Mouse (Mus musculus) embryo, embryonic 10.5 days (tissue): ENCODE measurements around the gene Prdx5.
A peak's percentile ranks its signal among the peaks of the same experiment; 100 is the strongest.

Experiments
- DNase-seq: peaks from one replicate; pipeline ENCODE4 v3.0.0-alpha.2; 2015; ENCODE audit warnings: low spot score

The Prdx5 gene

GRCm38 (mm10) chr19:6937541-6938465 lies 27.9 kb upstream of the Prdx5 start:
- DNase-seq: no peak

GRCm38 (mm10) chr19:6936299-6936698 lies 26.4 kb upstream of the Prdx5 start:
- DNase-seq: no peak

DNA sequence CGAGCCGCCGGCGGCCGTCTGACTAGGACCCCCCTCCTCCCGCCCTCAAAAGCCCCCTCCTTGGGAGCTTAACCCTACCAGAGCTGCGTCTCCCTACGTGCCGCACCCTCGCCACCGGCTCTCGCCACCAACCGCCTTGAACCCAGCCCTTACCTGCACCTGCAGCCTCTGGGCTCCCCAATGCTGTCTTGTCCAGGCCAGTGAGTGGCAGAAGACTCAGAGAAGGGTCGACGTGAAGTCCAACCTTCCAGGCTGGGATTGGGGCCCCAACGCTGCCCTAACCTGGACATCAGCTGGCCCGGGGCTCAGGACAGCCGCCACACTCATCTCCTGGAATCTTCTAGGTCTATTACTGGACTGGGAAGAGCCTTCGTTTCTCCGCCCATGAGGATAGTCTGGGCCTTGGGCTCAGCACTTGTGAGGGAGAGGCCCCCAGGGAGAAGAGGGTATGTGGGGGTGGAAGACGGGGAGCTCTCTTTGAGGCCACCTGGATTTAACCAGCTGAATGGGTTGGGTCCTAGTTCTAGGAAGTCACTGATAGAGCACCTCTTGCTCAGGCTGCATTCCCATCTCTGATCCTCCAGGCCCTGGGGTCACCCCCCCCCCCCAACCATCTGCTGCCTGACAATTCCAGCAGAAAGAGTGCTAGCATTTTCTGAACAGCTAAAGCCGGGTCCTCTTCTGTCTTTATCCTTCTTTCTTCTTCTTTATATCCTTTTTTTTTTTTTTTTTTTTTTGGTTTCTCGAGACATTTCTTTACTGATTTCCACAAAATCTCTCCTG lies 24.5 kb upstream of the Prdx5 start, which contains the start of gene Kcnk4:
Gene Kcnk4, minus strand, starts transcription at position 321 of the 783 bp plus-strand sequence.
- no peak for DNase-seq

DNA sequence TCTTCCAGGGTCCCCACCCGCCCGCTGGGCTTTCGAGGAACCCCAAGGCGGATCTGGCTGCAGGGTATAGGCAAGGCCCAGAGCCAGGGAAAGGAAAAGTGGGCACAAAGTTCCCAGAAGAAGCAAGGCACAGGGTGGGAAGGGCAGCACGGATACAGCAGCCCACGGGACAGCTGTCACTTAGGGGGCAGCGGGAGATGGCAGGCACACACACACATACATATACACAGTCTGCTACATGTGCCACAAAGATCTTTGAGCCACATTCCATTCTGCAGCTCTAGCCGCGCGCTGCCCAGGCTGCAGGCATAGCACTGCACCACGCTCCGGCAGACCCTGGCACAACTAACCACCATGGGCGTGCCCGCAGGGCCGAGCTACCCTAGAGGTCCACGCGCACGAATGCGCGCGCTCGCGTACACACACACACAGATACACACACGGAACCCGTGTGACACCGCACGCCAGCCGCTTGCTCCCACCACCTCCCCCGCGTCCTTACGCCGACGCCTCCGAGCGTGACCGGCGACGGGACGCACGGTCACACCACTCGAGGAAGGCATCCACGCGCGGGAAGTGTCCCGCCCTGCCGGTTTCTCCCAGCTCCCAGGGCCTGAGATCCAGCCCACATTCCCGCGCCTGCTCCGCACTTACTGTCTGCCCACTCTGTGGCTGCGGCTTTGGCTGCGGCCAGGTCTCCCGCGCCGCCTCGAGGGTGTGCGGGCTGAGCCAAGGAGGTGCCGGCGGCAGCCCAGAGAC lies 23.7 kb upstream of the Prdx5 start:
- no peak for DNase-seq

GRCm38 (mm10) chr19:6933102-6933435 lies 23.2 kb upstream of the Prdx5 start:
- no peak for DNase-seq

GRCm38 (mm10) chr19:6932018-6932417 lies 22.1 kb upstream of the Prdx5 start:
- DNase-seq: no peak

DNA sequence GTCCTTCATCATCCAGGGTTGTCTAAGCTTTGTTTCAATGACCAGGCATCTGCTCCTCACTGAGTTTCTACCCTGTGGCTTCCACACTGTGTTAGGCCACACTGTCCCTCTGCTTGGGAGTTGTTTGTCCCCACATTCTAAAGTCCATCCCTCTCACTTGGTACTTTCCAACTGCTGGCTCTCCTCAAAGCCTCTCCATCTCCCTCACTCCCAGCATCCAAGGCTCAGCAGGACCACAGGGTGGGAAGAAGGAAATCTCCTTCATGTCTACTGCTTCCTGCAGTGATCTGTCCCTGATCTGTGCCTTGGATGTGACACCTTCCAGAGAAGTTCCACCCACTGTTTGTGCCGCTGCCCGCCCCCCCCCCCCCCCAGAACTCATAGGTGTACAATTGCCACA lies 21.1 kb upstream of the Prdx5 start:
- DNase-seq: no peak

GRCm38 (mm10) chr19:6928080-6928479 lies 18.2 kb upstream of the Prdx5 start:
- no peak for DNase-seq

- peak; percentile 52 for DNase-seq
Measured at GRCm38 (mm10) chr19:6926559-6927255, 16.8 kb upstream of the Prdx5 start.

DNA sequence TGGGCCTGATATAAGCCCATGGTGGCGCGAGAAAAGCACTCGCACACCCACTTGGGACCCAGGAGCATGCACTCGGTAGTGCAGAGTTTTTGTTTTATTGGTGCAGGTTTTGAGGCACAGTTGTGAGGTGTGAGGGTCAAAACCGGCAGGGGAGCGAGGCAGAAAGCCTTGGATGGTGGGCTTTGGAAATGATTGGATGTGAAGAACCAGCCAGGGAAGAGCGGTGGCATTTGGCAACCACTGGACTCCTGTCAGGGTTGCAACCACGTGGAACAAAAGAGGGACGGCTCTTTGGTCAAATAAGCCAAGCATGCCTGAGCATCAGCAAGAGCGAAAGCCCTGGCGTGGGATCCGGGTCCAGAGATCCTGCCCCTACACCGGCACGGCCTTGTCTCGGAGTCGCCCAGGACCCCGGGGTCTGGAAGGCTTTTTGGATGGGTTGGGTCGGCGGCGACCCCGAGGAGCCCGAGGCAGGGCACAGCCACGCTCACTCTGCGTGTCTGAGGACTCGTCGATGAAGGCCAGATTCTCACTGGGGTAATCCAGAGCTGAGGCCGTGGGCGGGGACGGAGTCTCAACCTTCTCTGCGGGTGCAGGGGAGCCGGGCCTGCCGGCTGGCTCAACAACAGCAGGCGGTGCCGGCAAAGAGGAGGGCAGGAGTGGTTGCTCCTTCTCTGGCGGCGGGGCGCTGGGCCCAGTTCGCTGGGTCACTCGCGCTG lies 15.9 kb upstream of the Prdx5 start:
- no peak for DNase-seq

DNA sequence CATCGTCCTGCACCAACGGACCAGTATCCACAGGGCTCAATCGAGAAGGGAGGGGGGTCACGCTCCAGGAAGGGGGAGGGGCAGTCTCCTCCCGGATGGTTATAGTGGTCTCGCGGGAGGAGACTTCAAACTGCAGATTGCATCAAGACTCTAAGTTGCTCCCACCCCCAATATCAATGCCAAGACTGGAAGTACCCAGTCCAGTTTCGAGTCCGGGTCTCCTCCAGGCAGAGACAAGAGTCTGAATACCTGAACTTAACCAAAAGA lies 15.3 kb upstream of the Prdx5 start, which contains the start of gene Catsperz:
Gene Catsperz, minus strand, starts transcription at position 74 of the 267 bp plus-strand sequence.
- DNase-seq: peak; percentile 29

GRCm38 (mm10) chr19:6924461-6925306 lies 14.8 kb upstream of the Prdx5 start:
- DNase-seq: peak; percentile 90

- no peak for DNase-seq
Measured at GRCm38 (mm10) chr19:6922901-6923735, 13.2 kb upstream of the Prdx5 start.

DNA sequence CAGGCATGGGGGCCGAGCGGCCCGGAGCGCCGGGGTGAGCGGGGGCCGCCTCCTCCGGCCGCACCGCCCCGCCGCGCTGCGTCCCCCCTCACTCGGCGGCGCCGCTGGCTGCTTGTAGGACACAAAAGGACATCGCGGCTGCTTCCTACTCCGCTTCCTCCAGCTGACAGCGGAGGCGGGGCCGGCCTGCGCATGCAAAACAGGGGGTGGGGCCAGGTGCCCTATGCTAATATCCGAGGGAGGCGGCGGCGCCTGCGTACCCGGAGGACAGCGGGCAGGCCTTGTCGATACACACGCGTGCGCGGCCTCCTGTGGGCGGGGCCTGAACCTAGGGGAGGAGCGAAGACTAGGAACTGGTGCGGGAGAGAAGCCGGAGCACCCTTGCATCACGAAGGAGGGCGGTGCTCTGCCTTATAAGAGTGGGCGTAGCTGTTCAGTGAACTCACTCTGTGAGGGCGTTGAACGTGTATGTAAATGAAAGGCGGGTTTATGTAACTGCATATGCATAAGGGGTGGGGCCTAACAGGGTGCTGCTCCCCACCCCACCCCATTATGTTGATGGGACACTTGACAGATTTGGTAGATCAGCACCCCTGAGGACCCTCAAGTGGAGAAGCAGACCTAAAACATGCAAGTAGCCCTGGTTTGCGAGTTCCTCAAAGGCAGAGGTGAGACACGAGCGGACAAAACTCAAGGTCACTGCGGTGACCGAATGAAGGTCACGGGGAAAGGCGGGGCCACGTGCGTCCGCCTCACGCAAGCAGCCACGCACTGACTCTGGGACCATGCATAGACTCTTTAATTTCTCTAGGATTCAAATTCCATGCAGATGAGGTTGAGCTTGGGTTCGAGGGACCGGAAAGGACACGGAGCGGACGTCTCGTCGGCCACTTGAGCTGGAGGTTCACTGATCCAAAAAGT lies 12.0 kb upstream of the Prdx5 start, which contains the start of gene Esrra:
Gene Esrra, minus strand, starts transcription at position 167 of the 921 bp plus-strand sequence.
- peak; percentile 100 for DNase-seq

DNA sequence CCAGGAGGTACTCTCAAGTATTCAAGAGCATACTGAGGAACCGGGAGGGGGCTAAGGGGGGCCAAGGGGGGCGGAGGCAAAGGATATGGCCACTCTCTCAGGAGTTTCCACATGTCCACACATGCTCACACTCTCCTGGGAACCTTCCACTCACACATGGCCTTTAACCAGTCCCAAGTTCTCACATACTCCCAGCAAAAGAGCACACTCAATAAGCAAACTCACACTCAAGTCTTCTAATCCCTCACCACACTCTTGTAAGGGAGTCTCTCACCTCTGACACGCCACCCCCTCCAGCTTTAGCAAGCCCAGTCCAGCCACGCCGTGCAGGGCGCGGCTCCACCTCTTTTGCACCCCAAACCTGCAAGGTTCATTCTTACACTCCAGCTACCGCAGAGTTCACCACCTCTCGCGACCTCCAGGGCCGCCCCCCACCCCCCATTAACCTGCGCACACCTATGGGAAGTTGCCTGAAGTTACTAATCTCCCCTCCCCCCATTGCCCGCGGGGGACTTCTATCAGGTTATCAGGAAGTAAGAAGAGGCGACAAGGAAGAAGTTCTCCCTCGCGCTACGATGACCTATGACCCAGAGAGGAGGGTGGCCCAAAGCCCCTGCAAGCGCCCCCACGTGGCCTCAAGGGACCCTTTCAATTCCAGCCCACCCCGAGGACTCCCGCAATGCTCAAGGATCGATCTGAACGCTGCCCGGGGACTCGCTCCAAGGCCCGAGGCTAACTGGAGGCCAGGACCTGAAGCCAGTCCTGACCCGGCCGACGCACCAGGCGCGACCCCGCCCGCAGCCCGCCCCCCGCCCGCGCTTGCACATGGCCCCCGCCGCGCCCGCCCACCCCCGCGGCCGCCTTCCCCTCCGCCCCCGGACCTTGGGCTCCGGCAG lies 11.1 kb upstream of the Prdx5 start:
- DNase-seq: peak; percentile 69

DNA sequence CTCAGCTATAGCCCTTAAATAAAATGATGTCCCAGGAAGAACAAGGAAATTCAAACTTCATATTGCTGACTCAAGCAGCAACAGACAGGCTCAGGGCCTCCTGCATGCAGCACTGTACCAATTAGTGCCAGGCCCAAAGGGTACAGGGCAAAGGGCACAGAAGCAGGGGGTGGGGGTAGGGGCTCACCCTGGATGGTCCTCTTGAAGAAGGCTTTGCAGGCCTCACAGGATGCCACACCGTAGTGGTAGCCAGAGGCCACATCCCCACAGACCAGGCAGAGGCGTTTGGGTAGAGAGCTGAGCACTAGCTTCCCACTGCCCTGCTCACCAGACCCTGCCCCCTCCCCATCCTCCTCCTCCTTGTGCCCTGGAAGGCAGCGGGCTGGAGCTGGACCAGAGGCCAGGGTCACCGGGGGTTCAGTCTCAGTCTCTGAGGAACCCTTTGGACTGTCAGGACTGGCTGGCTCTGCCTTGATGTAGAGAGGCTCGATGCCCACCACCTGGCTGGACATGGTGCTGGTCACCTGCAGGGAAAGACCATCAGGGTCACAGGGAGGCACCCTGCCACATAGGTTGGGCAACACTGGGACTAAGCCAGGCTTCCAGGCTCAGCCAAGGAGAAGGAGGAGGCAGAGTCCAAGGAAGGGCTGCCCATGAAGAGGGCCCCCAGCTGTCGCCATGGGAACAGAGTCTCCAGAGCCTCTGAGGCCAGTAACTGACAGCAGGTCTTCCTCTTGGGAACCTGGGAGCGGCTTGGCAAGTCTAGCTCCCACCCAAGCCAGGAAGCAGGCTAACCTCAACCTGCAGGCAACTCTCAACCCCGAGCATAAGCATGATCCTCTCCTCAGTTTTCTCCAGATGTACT lies 10.2 kb upstream of the Prdx5 start:
- peak; percentile 56 for DNase-seq
